11 mouse cellular contexts compared by ENCODE assay signal in genomic region chr6:48446896-48447295, GRCm38 (mm10). TPM values are rescaled to one million over a fixed set of nuclear protein-coding genes. Genes with fewer than 3 reads are reported as not detected.
A peak's percentile ranks its signal among the peaks of the same experiment; 100 is the strongest.
DNase-seq lines count a peak whose midpoint lies in the region; ATAC-seq lines count a peak whose summit lies in the region.
"Had no signal": no experiment of that assay in that cellular context is flagged by ENCODE, and none has a peak within 500 bp of the region (broad histone marks: within the 10 kb centered on the region; RNA-seq: fewer than 3 reads in every experiment).

No protein-coding gene starts in this region.

- H3K4me3 ChIP-seq in heart, embryonic 10.5 days: no peak overlapping the region
- no peak overlapping the region for H3K4me3 ChIP-seq in heart, embryonic 12.5 days
- no peak overlapping the region for H3K4me3 ChIP-seq in kidney, embryonic 14.5 days (ENCODE audit: low read length)
- H3K4me3 ChIP-seq in embryonic facial prominence, embryonic 13.5 days: no peak overlapping the region
- H3K4me3 ChIP-seq in limb, embryonic 10.5 days: no peak overlapping the region
- H3K4me3 ChIP-seq: megakaryocyte, embryonic 14.5 days had no signal

- H3K9ac ChIP-seq in heart, embryonic 12.5 days: no peak overlapping the region
- H3K9ac ChIP-seq in kidney, embryonic 14.5 days (ENCODE audit: low read depth, low read length): no peak overlapping the region
- H3K9ac ChIP-seq in embryonic facial prominence, embryonic 13.5 days: no peak overlapping the region

- peaks cover 28% of the 10 kb centered on the region for H3K4me1 ChIP-seq in heart, embryonic 10.5 days
- peaks cover 24% of the 10 kb centered on the region for H3K4me1 ChIP-seq in heart, embryonic 12.5 days (replicated peaks)
- H3K4me1 ChIP-seq in kidney, embryonic 14.5 days (ENCODE audit: control insufficient read depth, insufficient read depth, low read length): peaks cover 21% of the 10 kb centered on the region
- H3K4me1 ChIP-seq in embryonic facial prominence, embryonic 13.5 days: peaks cover 27% of the 10 kb centered on the region
- peaks cover 49% of the 10 kb centered on the region for H3K4me1 ChIP-seq in limb, embryonic 10.5 days

- peaks cover 14% of the 10 kb centered on the region; the same call in 1 of the 2 replicates for H3K27me3 ChIP-seq in heart, embryonic 10.5 days (ENCODE audit: insufficient read depth, poor library complexity, severe bottlenecking)
- H3K27me3 ChIP-seq in heart, embryonic 12.5 days (replicated peaks): 0 out of 2 replicates have a peak, but pooled peaks cover 4% of the 10 kb centered on the region
- H3K27me3 ChIP-seq in kidney, embryonic 14.5 days (ENCODE audit: control insufficient read depth, insufficient read depth, low read length): no peaks in the 10 kb centered on the region
- H3K27me3 ChIP-seq in embryonic facial prominence, embryonic 13.5 days: no peaks in the 10 kb centered on the region
- no peaks in the 10 kb centered on the region for H3K27me3 ChIP-seq in limb, embryonic 10.5 days (ENCODE audit: low read depth, poor library complexity, severe bottlenecking)
- H3K27me3 ChIP-seq: neural tube, embryonic 13.5 days had no signal

- no peak for DNase-seq in heart, embryonic 10.5 days (ENCODE audit: low spot score)
- DNase-seq in kidney, adult 8-10 months: no peak
- no peak for DNase-seq in limb, embryonic 10.5 days (ENCODE audit: low spot score)
- DNase-seq in thymus, postnatal 14 days: no peak
- DNase-seq: cerebellum, adult 11 months; liver had no signal

- no peaks in the 10 kb centered on the region for H3K9me3 ChIP-seq in heart, embryonic 10.5 days
- no peaks in the 10 kb centered on the region for H3K9me3 ChIP-seq in heart, embryonic 12.5 days (replicated peaks)
- H3K9me3 ChIP-seq in kidney, embryonic 14.5 days (ENCODE audit: control insufficient read depth, low read length): no peaks in the 10 kb centered on the region
- H3K9me3 ChIP-seq in embryonic facial prominence, embryonic 13.5 days: no peaks in the 10 kb centered on the region
- H3K9me3 ChIP-seq in limb, embryonic 10.5 days (replicated peaks): no peaks in the 10 kb centered on the region
- H3K9me3 ChIP-seq: neural tube, embryonic 13.5 days had no signal

- H3K27ac ChIP-seq in heart, embryonic 10.5 days: peak overlapping the region; percentile 91; the same call in 1 of the 2 replicates
- H3K27ac ChIP-seq in heart, embryonic 12.5 days (ENCODE audit: poor library complexity, severe bottlenecking): no peak overlapping the region; the same call in 1 of the 2 replicates
- H3K27ac ChIP-seq in kidney, embryonic 14.5 days (ENCODE audit: low read depth, low read length): peak overlapping the region; percentile 96; the same call in 1 of the 2 replicates
- H3K27ac ChIP-seq in embryonic facial prominence, embryonic 13.5 days: 0 out of 2 replicates have a peak overlapping the region, but pooled peaks have one; percentile 96
- peak overlapping the region; percentile 34; the same call in 1 of the 2 replicates for H3K27ac ChIP-seq in limb, embryonic 10.5 days

- no peak overlapping the region; the same call in 1 of the 2 replicates for H3K4me2 ChIP-seq in heart, embryonic 12.5 days
- peak overlapping the region; percentile 76; the same call in 1 of the 2 replicates for H3K4me2 ChIP-seq in kidney, embryonic 14.5 days (replicated peaks; ENCODE audit: low read depth, low read length)
- H3K4me2 ChIP-seq in embryonic facial prominence, embryonic 13.5 days: peak overlapping the region; percentile 75; the same call in 1 of the 2 replicates

- ATAC-seq in heart, embryonic 12.5 days (ENCODE audit: insufficient number of reproducible peaks, low FRiP score): no peak
- ATAC-seq in kidney, embryonic 14.5 days (ENCODE audit: low FRiP score, low TSS enrichment): no peak
- no peak for ATAC-seq in embryonic facial prominence, embryonic 13.5 days (ENCODE audit: insufficient number of reproducible peaks, insufficient read depth, low FRiP score, low TSS enrichment, low read depth)

- H3K36me3 ChIP-seq in heart, embryonic 10.5 days: peaks cover 8% of the 10 kb centered on the region
- peaks cover 9% of the 10 kb centered on the region for H3K36me3 ChIP-seq in heart, embryonic 12.5 days
- H3K36me3 ChIP-seq in kidney, embryonic 14.5 days (ENCODE audit: control insufficient read depth, insufficient read depth, low read length): peaks cover 9% of the 10 kb centered on the region
- peaks cover 10% of the 10 kb centered on the region for H3K36me3 ChIP-seq in embryonic facial prominence, embryonic 13.5 days
- peaks cover 8% of the 10 kb centered on the region for H3K36me3 ChIP-seq in limb, embryonic 10.5 days

- WGBS in heart, embryonic 10.5 days: 81% methylated on average over 3 of the region's 3 CpGs
- WGBS in heart, embryonic 12.5 days: 77% methylated on average over 3 of the region's 3 CpGs
- 76% methylated on average over 3 of the region's 3 CpGs for WGBS in kidney, embryonic 14.5 days
- WGBS in embryonic facial prominence, embryonic 13.5 days: 62% methylated on average over 3 of the region's 3 CpGs
- 82% methylated on average over 3 of the region's 3 CpGs for WGBS in limb, embryonic 10.5 days

RNA-seq across cellular contexts. Expression of gene Sspo, which starts 1.1 kb away (rescaled TPM):
- 0.15 and 0.64 TPM in 2 replicates for polyA plus RNA-seq in heart, embryonic 10.5 days (2016; fragmentation: Nextera tagmentation; extraction: Ambion mirVana)
- polyA plus RNA-seq in heart, embryonic 12.5 days (2016; fragmentation: Nextera tagmentation; extraction: Ambion mirVana): 0.61 and 0.64 TPM in 2 replicates
- 0.17 and 0.53 TPM in 2 replicates for polyA plus RNA-seq in kidney, embryonic 14.5 days (2014; fragmentation: Nextera tagmentation; extraction: Ambion mirVana)
- polyA plus RNA-seq in embryonic facial prominence, embryonic 13.5 days (2015; fragmentation: Nextera tagmentation; extraction: Ambion mirVana): 0.25 and 0.46 TPM in 2 replicates
- 0.20 and 0.45 TPM in 2 replicates for polyA plus RNA-seq in limb, embryonic 10.5 days (2016; fragmentation: Nextera tagmentation; extraction: Ambion mirVana)

RNA-seq across cellular contexts. Expression of gene Zfp467, which starts 1.3 kb away (rescaled TPM):
- polyA plus RNA-seq in heart, embryonic 10.5 days (2016; fragmentation: Nextera tagmentation; extraction: Ambion mirVana): 13.4 and 13.9 TPM in 2 replicates
- 17.1 and 20.4 TPM in 2 replicates for polyA plus RNA-seq in heart, embryonic 12.5 days (2016; fragmentation: Nextera tagmentation; extraction: Ambion mirVana)
- 27.8 and 31.4 TPM in 2 replicates for polyA plus RNA-seq in kidney, embryonic 14.5 days (2014; fragmentation: Nextera tagmentation; extraction: Ambion mirVana)
- 30.2 and 31.6 TPM in 2 replicates for polyA plus RNA-seq in embryonic facial prominence, embryonic 13.5 days (2015; fragmentation: Nextera tagmentation; extraction: Ambion mirVana)
- polyA plus RNA-seq in limb, embryonic 10.5 days (2016; fragmentation: Nextera tagmentation; extraction: Ambion mirVana): 11.0 and 19.6 TPM in 2 replicates

RNA-seq across cellular contexts. Expression of gene Krba1, which starts 51.5 kb away (rescaled TPM):
- 17.5 and 25.6 TPM in 2 replicates for polyA plus RNA-seq in heart, embryonic 10.5 days (2016; fragmentation: Nextera tagmentation; extraction: Ambion mirVana)
- polyA plus RNA-seq in heart, embryonic 12.5 days (2016; fragmentation: Nextera tagmentation; extraction: Ambion mirVana): 21.2 and 21.8 TPM in 2 replicates
- 16.0 and 23.4 TPM in 2 replicates for polyA plus RNA-seq in kidney, embryonic 14.5 days (2014; fragmentation: Nextera tagmentation; extraction: Ambion mirVana)
- 25.8 and 28.0 TPM in 2 replicates for polyA plus RNA-seq in embryonic facial prominence, embryonic 13.5 days (2015; fragmentation: Nextera tagmentation; extraction: Ambion mirVana)
- 28.3 and 33.4 TPM in 2 replicates for polyA plus RNA-seq in limb, embryonic 10.5 days (2016; fragmentation: Nextera tagmentation; extraction: Ambion mirVana)
